Comparison of ENCODE assay signal across 10 mouse cellular contexts in genomic region chr14:78307286-78308237, GRCm38 (mm10). TPM values are rescaled to one million over a fixed set of nuclear protein-coding genes. Genes with fewer than 3 reads are reported as not detected.
DNase-seq lines count a peak whose midpoint lies in the region; ATAC-seq and TF ChIP-seq lines count a peak whose summit lies in the region.
"Had no signal": no experiment of that assay in that cellular context is flagged by ENCODE, and none has a peak within 500 bp of the region (broad histone marks: within the 10 kb centered on the region; RNA-seq: fewer than 3 reads in every experiment).

TSS of gene Tnfsf11 (minus strand) at chr14:78308043.

- no peak for ATAC-seq in hindbrain, embryonic 15.5 days (ENCODE audit: low FRiP score, low read depth)
- ATAC-seq in midbrain, embryonic 15.5 days (replicated peaks) = peak; percentile 30; the same call in 1 of the 2 replicates

- H3K4me1 ChIP-seq in hindbrain, embryonic 15.5 days (replicated peaks) = peaks cover 11% of the 10 kb centered on the region
- H3K4me1 ChIP-seq in midbrain, embryonic 15.5 days = peaks cover 9% of the 10 kb centered on the region

- H3K4me2 ChIP-seq in hindbrain, embryonic 15.5 days = peak within 1 kb of the TSS; percentile 97
- peak within 1 kb of the TSS; percentile 86 for H3K4me2 ChIP-seq in midbrain, embryonic 15.5 days

- no peak for TF ChIP-seq CTCF in gastrocnemius, adult 2 months (IDR thresholded peaks at IDR 0.05)

- peak within 1 kb of the TSS; percentile 49 for H3K9ac ChIP-seq in hindbrain, embryonic 15.5 days
- H3K9ac ChIP-seq in midbrain, embryonic 15.5 days = peak within 1 kb of the TSS; percentile 26

- H3K27ac ChIP-seq in gastrocnemius, adult 2 months = no peak within 1 kb of the TSS
- H3K27ac ChIP-seq in hindbrain, embryonic 15.5 days (replicated peaks) = no peak within 1 kb of the TSS
- H3K27ac ChIP-seq in midbrain, embryonic 15.5 days = no peak within 1 kb of the TSS
- H3K27ac ChIP-seq: macrophage had no signal

- H3K27me3 ChIP-seq in hindbrain, embryonic 15.5 days = peaks cover 27% of the 10 kb centered on the region
- H3K27me3 ChIP-seq in midbrain, embryonic 15.5 days (replicated peaks) = peaks cover 31% of the 10 kb centered on the region

- no peaks in the 10 kb centered on the region for H3K36me3 ChIP-seq in hindbrain, embryonic 15.5 days
- H3K36me3 ChIP-seq in midbrain, embryonic 15.5 days (replicated peaks) = no peaks in the 10 kb centered on the region

- H3K9me3 ChIP-seq in hindbrain, embryonic 15.5 days = no peaks in the 10 kb centered on the region
- no peaks in the 10 kb centered on the region for H3K9me3 ChIP-seq in midbrain, embryonic 15.5 days

- DNase-seq in gastrocnemius, adult 2 months = no peak
- DNase-seq in gastrocnemius, adult 18-20 months (ENCODE audit: low spot score) = no peak
- peak; percentile 13 to 29 for DNase-seq in B cell, adult 2 months
- DNase-seq in embryo, embryonic 9.5 days (ENCODE audit: extremely low spot score) = peak; percentile 38
- DNase-seq in right cerebral cortex, adult 2 months (ENCODE audit: low spot score in 2 of 2) = no peak
- DNase-seq in left cerebral cortex, adult 11 months (ENCODE audit: low spot score) = no peak

- WGBS in hindbrain, embryonic 15.5 days = 1% methylated on average over 43 of the region's 51 CpGs
- WGBS in midbrain, embryonic 15.5 days = 1% methylated on average over 51 of the region's 51 CpGs

- H3K4me3 ChIP-seq in gastrocnemius, adult 2 months = peak within 1 kb of the TSS; percentile 57
- H3K4me3 ChIP-seq in hindbrain, embryonic 15.5 days = peak within 1 kb of the TSS; percentile 45
- H3K4me3 ChIP-seq in midbrain, embryonic 15.5 days = peak within 1 kb of the TSS; percentile 42

- intact Hi-C loops in gastrocnemius, adult 2 months (cut with DNase I) = no loop called here

RNA-seq across cellular contexts. Expression of gene Tnfsf11, which starts in this region (rescaled TPM):
- not detected for total RNA-seq in gastrocnemius, adult 2 months (2021)
- not detected for total RNA-seq in gastrocnemius, adult 18-20 months (2021)
- polyA plus RNA-seq in hindbrain, embryonic 15.5 days (2015; fragmentation: Nextera tagmentation; extraction: Ambion mirVana) = 0.07 and 0.13 TPM in 2 replicates
- 0.08 TPM in 1 of 2 replicates, not detected in the other for polyA plus RNA-seq in midbrain, embryonic 15.5 days (2015; fragmentation: Nextera tagmentation; extraction: Ambion mirVana)
- total RNA-seq: MEL had no signal
- polyA plus RNA-seq: macrophage had no signal

Comparison
In these comparisons a context has a peak if more than half of its experiments do, and no peak if none do; other contexts are left out.
1. Peak in ATAC-seq, H3K4me3 ChIP-seq, H3K9ac ChIP-seq and H3K4me2 ChIP-seq in midbrain, embryonic 15.5 days; RNA of the gene not detected or under 1 TPM.
2. DNase-seq: peak in B cell, adult 2 months (2 of 2) and embryo, embryonic 9.5 days (single experiment); none in gastrocnemius, adult 2 months (single experiment), gastrocnemius, adult 18-20 months (single experiment), right cerebral cortex, adult 2 months (0 of 2) and left cerebral cortex, adult 11 months (single experiment).
3. Peak in every context shown above with its lines, with median percentiles within 50 percentile points of each other: H3K4me3 ChIP-seq.